Mouse (Mus musculus): Measurements from ENCODE around the gene Fam3b. TPM values are rescaled to one million over a fixed set of nuclear protein-coding genes. Genes with fewer than 3 reads are reported as not detected.

Fam3b gene
- total RNA-seq, 2 experiments from 2014 or later: not detected

DNA sequence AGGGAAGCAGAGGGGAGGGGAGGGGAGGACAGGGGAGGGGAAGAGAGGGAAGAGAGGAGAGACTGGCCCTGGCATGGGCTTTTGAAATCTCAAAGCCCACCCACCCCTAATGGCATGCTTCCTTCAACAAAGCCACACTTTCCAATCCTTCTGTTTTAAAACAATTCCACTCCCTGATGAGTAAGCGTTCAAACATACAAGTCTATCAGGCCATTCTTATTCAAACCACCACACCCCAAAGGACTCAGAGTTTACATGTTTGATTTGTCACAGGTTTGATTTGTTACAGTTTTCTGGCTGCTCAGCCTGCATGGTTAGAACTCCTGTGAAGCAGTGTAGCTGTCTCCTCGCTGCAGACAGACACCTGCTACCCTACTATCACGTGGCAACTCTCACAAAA is 18.6 kb downstream of the Fam3b start:
- DNase-seq (ENCODE audit: low spot score in 2 of 2): no peak

DNA sequence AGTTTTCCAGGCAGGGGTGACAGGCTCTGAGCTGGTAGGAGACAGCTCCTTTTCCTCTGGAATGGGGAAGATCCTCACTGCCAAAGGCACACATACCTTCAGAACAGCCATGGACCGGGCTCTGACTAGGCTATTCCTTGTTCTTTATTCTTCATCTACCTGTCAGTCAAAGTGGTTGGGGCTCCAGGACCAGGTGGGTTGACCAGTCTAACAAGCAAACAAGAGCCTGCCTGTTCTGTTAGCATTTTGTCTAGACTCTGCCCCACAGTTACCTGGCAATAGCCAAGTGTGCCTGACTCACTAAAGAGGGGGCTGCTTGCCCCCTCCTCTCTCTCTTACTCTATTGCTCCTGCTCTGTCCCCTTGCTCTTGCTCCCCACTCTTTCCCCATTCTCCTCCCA is 22.2 kb downstream of the Fam3b start:
- DNase-seq (ENCODE audit: low spot score in 2 of 2): no peak

- no peak for DNase-seq (ENCODE audit: low spot score in 2 of 2)
These were observed 36.0 kb downstream of the Fam3b start for GRCm38 (mm10) chr16:97478655-97479054.

DNA sequence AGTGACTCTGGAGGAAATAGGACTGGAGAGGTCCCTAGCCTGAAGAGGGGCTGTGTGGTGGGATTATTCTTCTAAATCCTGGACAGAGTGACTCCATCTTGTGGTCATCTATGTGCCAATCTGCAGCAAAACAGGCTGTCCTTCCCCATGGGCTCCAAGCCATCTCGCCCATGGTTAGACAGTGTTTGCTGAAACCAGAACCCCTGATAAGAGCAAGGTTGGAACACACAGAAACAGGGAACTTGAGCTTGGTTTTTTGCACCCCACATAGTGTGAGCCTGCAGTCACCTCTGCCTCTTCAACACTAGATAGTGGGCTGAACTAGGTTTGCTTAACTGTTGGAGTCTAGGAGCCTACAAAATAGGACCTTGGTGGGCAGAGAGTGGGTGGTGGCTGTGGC is 38.1 kb downstream of the Fam3b start:
- DNase-seq (ENCODE audit: low spot score in 2 of 2): no peak

GRCm38 (mm10) chr16:97475581-97475980 is 39.0 kb downstream of the Fam3b start:
- no peak for DNase-seq (ENCODE audit: low spot score in 2 of 2)

DNA sequence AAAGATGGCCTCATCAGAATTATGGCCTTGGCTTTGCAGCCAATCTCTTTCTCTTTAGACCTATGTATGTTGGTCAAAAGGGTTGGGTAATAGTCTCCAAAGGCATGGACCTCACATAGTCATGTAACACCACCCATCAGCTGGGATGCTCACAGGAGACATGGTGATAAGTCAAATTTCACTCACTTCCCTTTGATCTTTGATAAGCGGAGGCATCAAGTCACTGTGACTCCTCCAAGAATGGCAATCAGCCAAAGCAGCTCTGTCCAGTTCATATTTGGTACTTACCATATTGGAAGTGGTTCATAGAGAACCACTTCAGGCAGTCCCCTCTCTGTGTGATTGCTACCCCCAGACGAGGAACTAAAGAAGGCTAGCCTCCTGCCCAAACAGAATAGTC is 39.9 kb downstream of the Fam3b start:
- no peak for DNase-seq (ENCODE audit: low spot score in 2 of 2)

DNA sequence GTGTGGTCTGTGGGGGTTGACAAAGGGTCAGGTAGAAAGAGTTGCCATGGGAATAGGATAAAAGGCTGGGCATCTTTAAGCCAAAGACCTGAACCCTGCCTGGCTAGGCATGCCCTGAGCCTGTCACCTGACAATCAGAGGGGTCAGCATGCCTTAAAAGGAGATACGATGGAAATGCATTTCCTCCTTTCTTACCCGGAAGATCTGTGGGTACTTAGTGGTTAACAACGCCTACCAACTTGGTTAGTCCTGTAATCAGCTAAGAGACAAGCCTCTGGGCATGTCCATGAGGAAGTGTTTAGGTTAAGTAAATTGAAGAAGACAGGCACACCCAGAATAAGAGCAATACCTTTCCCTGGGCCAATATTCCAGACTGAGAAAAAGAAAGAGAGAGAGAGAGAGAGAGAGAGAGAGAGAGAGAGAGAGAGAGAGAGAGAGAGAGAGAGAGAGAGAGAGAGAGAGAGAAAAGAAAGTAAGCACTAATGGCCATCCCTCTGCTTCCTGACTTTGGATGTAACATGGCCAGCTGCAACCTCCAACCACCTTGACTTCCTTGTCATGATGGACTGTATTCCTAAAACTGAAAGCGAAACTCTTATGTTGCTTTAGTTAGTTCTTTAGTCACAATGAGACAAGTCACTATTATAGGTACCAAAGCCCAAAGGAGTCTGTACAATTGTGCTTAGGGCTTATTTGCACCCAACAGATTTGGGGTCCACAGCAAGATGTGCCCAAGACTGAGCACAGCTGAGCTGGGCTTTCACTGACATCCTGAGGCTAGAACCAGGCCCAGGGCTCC is 46.4 kb downstream of the Fam3b start:
- no peak for DNase-seq (ENCODE audit: low spot score in 2 of 2)

DNA sequence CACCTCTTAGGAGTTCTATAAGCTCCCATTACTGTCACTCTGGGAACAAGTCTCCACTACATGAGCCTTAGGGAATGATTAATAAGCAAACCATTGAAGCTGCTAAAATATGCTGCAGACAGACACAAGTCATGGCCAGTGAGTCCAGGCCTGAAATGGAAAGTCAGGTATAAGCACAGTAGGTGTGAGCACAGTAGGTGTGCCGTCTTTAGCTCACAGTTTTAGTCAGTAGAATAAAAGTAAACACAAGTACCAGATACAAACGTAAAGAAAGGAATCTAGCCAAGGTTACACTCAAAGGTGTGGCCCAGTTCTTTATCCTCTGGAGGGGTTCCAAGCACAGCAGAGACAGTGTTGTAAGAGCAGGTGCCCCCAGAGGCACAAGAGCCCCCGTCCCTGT is 47.1 kb downstream of the Fam3b start:
- no peak for DNase-seq (ENCODE audit: low spot score in 2 of 2)

GRCm38 (mm10) chr16:97466182-97466957 is 48.2 kb downstream of the Fam3b start:
- DNase-seq (ENCODE audit: low spot score in 2 of 2): peak in 1 of 2 experiments; percentile 29

- no peak for DNase-seq (ENCODE audit: low spot score in 2 of 2)
These were observed 52.0 kb downstream of the Fam3b start, which contains the start of gene Mx1 for GRCm38 (mm10) chr16:97462481-97463181. Gene Mx1 (minus strand): TSS chr16:97462907.

- DNase-seq (ENCODE audit: low spot score in 2 of 2): no peak
These were observed 53.3 kb downstream of the Fam3b start for GRCm38 (mm10) chr16:97461271-97461670.

GRCm38 (mm10) chr16:97459831-97460230 is 54.8 kb downstream of the Fam3b start:
- no peak for DNase-seq (ENCODE audit: low spot score in 2 of 2)

DNA sequence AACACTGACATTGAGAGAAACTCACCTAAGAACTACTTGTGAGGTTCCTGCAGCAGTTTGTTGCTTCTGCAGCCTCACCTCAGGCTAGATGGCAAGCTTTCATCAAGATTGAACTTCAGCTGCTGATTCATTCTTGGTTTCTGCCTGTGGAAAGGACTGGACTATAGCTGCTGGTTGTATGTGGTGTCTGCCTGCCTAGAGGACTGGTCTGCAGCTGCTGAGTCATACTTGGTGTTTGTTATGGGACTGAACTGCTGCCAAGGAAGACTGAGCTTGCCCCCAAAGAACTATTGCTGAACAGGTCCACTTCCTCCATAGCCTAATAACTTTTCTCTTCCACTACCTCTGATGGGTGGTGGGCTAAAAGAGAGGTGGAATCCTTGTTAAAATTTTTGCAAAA is 67.2 kb downstream of the Fam3b start:
- no peak for DNase-seq (ENCODE audit: low spot score in 2 of 2)

GRCm38 (mm10) chr16:97443670-97444263 is 70.8 kb downstream of the Fam3b start:
- DNase-seq (ENCODE audit: low spot score in 2 of 2): peak in 1 of 2 experiments; percentile 45

DNA sequence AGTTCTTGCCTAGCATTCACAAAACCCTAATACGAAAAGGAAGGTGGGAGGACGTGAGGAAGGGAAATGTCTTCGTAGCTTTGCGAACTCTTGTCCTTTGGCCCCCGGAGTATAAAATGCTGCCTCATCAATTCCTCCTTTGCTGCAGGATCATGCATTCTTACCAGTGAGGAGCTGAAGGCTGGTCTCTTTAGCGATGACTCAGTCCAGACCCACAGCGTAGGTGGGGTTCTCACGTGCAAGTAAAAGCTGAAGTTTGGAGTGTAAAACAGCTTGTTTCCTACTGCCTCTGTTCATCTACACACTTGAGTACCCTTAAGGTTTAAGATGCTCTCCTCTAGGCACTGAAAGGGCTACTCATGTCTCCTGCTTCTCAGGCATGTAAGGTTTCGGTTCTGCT is 72.6 kb downstream of the Fam3b start:
- DNase-seq (ENCODE audit: low spot score in 2 of 2): peak in 1 of 2 experiments; percentile 14

DNA sequence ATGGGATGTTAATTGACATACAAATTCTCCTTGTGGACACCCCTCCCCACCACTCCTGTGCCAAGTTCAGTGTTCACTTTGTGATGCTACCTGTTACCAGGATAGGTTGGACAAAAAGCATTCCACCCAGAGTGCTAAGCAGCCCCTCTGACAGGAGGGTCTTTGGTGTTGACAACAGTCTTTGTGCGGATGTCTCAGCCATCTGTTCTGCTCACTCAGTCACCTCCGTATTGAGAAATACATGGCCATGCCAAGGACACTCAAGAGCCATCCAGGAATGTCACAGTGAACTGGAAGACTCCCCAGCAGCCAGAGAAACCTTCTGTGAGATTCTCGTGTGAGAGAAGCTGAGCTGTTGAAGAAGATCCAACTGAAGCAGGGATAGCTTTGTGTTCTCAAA is 76.4 kb downstream of the Fam3b start:
- no peak for DNase-seq (ENCODE audit: low spot score in 2 of 2)

DNA sequence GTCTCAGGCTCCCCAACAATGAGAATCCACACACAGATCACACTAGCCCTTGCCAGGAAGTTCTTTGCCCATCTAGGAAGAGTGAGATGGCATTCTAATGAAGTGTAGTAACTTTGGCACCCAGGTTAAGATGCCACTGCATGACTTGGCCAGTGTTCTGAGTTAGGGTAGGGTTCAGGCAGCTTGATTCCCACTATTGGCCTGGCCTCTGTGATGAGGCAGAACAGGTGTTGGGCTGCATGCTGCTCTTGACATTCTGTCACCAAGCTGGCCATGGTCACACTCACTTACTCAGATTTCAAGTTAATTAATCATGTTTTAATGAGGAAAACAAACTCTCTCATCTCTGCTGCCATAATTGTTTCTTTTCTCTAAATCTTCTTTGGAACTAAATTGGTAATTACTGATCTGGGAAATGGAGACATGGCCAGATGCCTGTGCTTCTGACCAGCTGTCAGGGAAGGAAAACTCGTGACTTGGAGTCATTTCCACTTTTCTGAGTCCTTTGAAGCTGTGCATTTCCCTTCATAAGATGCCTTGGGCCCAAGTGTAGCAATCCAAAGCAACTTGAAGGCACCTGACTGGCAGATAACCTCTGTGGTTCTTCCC is 77.1 kb downstream of the Fam3b start:
- peak; percentile 30 to 48 for DNase-seq (ENCODE audit: low spot score in 2 of 2)

- DNase-seq (ENCODE audit: low spot score in 2 of 2): no peak
These were observed 80.4 kb downstream of the Fam3b start for GRCm38 (mm10) chr16:97434206-97434605.

- DNase-seq (ENCODE audit: low spot score in 2 of 2): no peak
These were observed 83.3 kb downstream of the Fam3b start for GRCm38 (mm10) chr16:97431328-97431727.

GRCm38 (mm10) chr16:97430091-97430490 is 84.5 kb downstream of the Fam3b start:
- no peak for DNase-seq (ENCODE audit: low spot score in 2 of 2)

- DNase-seq (ENCODE audit: low spot score in 2 of 2): no peak
These were observed 86.6 kb downstream of the Fam3b start for GRCm38 (mm10) chr16:97428026-97428425.

All from layer of hippocampus, adult 18-20 months (tissue).